Mouse (Mus musculus): ENCODE measurements around the gene Arhgef39.

Gene Arhgef39

DNA sequence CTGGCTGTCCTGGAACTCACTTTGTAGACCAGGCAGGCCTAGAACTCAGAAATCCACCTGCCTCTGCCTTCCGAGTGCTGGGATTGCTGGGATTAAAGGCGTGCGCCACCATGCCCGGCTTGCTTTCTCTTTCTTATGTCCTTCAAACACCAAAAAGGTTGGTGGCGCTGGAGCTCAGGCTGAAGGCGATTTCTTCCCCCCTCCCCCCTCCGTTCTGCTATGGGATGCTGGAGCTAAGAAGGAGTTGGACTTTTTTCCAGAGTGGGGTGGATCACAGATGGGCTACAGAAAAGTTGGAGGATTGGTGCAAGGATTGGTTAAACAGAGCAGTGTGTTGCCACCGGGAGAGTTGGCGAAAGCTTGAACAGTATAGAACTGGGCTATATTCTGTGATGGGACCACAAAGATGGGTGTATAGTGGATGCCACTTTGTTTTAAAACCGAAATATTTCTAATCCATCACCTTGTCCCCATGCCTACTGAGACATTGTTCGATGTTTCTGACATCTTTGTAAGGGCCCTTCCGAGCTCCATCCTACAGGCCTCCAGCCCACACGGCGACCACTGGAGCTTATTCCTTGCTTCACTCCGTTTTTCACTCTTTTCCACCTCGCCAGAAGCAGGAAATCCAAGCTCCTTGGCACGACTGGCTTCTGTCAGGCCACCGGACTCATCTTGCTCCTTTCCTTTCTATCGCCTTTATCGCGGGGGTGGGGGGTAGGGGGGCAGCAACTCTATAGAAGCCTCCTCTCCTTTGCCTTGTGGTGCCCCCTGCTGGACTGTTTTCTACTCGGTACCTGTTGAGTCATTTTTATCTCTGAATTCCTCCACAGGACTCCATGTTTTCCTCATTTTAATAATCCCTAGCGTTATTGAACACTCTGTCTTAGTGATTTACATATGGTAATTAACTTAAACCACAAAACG is 20.3 kb downstream of the Arhgef39 start:
- DNase-seq (ENCODE audit: low spot score): peak; percentile 82

DNA sequence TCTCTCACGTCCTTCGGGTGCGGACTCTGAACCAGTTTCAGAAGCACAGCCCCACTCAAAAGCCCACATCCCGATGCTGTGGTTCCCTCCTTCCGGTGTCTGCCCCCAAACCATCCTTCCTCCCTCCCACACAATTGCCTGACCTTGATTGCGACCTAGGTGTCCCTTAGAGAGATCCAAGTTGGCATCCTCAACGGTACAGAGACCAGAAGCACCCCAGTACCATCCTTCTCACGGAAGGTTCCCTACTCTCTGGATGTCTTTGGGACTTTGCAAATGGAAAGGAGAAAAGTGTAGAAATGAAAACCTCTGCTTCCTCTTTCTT is 21.0 kb downstream of the Arhgef39 start:
- DNase-seq (ENCODE audit: low spot score): no peak

DNA sequence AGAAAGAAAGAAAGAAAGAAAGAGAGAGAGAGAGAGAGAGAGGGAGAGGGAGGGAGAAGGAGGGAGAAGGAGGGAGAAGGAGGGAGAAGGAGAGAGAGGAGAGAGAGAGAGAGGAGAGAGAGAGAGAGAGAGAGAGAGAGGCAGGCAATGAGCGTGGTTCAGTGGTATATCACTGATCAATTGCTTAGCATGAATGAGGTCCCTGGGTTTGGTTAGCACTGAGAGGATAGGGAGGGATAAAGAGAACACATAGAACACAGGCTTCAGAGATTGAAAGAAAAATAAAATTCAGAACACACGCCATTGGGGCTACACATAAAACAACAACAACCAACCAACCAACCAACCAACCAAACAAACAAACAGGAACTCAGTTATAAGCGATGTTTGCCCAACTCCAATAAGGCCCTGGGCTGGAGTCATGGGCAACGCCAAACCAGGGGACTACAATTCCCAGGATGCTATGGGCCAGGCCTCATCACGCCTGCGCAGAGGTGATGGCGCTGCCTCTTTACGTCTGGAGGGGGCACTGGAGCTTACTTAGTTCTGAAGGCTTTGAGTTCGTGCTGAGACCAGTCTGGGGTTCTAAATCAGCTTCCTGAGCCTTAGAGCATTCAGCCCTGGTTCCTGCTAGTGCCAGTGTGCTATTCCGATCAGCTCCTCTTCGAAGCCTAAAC is 21.5 kb downstream of the Arhgef39 start:
- DNase-seq (ENCODE audit: low spot score): peak; percentile 97

DNA sequence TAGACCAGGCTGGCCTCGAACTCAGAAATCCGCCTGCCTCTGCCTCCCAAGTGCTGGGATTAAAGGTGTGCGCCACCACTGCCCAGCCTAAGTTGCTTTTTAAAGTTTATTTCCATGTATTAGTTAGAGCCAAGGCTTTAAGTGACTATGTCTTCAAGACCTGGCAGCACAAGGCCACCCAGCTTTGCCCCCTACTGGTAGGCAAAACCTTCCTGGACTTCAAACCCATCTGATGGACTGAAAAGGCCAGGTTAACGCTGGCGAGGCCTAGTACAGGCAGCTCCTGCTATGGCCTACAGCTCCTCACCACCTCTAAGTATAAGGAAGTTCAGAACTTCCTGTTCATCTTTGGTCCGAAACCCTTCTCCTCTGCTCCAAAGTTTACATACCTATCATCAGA is 22.9 kb downstream of the Arhgef39 start:
- no peak for DNase-seq (ENCODE audit: low spot score)

DNA sequence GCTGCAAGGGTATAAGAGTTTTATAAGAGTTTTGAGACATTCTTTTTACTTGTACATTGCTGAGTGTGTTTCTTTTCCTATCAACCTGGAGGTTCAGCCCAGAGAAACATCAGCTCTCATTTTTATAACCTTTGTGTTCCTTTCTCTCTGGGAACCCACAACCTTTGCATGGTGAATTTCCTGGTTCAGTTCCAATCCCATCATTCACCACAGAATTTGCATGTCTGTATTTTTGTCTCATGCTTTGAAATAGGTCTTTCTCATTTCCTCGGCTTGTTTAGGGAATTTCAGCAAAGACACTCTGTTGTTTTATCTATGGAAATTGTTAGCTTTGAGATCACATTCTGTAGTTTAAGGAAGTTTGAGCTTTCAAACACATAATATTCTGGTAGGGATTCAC is 25.9 kb downstream of the Arhgef39 start:
- no peak for DNase-seq (ENCODE audit: low spot score)

GRCm38 (mm10) chr4:43470301-43470700 is 29.2 kb downstream of the Arhgef39 start:
- no peak for DNase-seq (ENCODE audit: low spot score)

DNA sequence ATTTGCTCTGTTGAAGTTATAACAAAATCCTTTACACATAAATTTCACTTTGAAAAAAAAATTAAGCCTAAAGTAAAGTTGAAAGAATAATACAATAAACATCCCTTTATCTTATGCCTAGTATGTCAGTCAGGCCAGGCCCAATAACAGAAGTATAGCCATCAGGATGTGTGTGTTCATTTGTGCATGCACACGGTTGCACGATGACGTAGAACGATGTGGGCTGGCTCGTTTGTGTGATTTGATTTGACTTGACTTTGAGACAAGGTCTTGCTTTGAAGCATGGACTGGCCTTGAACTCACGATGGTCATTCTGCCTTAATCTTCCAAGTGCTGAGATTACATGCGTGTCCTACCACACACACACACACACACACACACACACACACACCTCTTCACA is 32.6 kb downstream of the Arhgef39 start:
- no peak for DNase-seq (ENCODE audit: low spot score)

GRCm38 (mm10) chr4:43465935-43466334 is 33.6 kb downstream of the Arhgef39 start:
- DNase-seq (ENCODE audit: low spot score): no peak

DNA sequence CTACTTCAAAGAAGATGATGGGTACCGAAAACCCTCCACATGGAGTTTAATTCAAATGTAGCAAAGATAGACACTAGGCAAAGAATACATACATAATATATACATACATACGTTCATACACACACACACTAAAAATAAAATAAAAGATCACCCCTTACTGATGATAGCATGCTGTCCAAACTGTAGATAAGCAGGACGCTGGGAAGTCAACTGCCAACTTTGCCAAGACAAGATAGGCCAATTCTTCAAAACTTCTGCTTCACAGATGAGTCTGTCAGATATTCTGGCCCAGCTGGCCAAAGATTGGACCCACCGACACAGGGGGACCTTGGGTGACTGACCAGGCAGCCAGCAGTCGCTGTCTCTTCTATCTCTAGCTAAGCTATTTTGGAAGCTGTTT is 36.4 kb downstream of the Arhgef39 start:
- no peak for DNase-seq (ENCODE audit: low spot score)

- DNase-seq (ENCODE audit: low spot score): no peak
Measured at GRCm38 (mm10) chr4:43457124-43457523, 42.4 kb downstream of the Arhgef39 start.

DNA sequence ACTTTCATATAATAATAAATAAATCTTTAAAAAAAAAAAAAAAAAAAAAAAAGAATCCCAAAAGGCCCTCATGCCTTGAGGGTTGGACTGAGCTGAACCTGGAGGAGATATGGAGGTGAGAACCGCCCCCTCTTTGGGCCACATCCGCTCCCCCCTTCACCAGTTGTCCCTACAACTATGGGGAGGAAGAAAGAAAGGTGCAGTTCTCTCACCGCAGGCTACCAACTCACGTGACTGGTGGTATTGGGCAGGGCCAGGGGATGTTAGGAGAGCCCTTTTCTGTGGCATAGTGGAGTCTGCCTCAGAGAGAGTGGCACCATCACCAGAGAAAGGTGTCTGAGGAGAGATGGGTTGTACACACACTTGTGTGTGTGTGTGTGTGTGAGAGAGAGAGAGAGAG is 43.0 kb downstream of the Arhgef39 start:
- DNase-seq (ENCODE audit: low spot score): no peak

DNA sequence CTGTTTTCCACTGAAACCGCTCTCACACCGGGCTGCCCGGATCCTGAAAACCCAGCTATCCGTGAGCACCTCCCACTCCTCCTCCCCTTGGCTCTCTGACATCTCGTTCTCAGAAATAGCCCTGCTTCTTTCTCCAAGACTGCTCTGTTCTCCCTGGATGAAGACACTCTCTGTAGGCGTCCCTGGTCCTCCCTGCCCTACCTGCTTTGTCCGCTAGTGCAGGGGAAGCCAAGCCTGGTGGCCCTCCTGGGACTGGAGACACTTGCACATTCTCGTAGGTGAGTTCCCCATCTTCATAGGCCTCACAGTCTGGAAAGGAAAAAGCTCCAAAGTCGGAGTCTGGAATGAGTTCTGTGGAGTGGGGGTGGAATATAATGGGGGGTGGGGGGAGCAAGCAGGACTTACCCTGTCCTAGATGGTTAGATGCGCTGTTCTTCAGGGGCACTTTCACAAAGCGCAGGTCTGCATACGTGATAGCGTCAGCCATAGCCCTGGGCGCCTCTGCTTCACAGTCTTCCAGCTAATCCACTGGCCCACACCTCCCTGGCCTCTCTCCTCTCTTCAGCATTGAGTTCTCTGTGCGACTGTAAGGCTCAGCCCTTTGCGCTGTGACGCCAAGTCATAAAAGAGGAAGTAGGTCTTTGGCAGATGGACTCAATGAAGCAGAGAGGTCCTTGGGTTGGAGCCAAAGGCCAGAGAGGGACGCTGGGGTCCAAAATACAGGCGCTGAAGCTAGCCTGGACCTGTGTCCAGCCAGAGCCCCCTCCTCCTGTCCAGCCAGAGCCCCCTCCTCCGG is 45.3 kb downstream of the Arhgef39 start, which contains the start of gene Cd72:
Cd72 (minus strand) TSS at position 588 of the 796 bp plus-strand sequence.
- peak; percentile 21 for DNase-seq (ENCODE audit: low spot score)

DNA sequence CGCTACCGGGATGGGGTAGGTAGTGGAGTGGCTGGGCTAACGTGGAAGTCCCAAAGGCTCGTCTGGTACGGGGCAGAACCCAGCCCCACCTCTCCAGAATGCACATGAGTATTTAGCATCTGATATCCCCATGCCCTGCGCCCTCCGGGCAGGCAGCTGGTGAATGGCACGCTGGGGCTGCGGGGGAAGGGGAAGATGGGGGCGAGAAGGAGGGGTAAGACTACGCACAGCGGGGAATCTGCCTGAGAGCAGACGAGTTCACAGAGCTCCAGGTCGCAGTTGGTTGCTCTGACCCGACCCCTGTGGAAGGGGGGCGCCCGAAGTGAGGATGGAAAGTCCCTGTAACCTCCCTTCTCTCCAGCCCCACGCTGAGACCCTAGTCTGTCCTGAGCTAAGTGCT is 46.1 kb downstream of the Arhgef39 start:
- peak; percentile 28 for DNase-seq (ENCODE audit: low spot score)

DNA sequence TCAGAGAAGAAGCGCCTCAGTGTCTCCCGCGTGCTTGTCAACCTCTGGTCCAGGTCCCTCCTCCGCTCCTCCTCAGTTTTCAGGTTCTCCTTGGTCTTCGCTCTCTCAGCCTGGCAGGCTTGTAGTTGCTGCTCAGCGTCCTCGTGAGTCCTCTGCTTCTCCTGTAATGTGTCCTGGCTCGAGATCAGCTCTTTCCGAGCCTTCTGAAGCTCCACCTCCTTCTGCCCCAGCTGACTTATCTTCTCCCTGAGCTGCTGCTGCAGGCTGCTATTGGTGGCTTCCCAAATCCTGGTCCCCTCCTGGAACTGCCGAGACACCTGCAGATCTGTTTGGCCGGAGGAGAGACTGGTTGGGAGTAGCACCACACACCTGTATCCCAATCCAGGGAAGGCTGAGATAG is 47.2 kb downstream of the Arhgef39 start:
- DNase-seq (ENCODE audit: low spot score): no peak

GRCm38 (mm10) chr4:43448554-43448953 is 50.9 kb downstream of the Arhgef39 start:
- no peak for DNase-seq (ENCODE audit: low spot score)

DNA sequence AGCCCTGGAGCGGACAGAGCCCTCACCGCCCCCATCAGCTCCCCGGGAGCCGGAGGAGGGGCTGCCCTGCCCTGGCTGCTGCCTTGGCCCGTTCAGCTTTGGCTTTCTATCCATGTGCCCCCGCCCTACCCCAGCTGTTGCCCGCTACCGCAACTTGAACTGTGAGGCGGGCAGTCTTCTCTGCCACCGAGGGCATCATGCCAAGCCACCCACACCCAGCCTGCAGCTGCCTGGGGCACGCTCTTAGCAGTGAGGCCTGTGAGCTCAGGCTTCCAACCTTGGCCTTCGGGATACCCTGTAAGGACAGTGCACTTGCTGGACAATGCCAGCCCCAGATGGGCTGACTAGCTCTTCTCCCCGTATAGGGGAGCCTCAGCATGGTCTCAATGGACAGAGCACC is 52.2 kb downstream of the Arhgef39 start:
- no peak for DNase-seq (ENCODE audit: low spot score)
